In the genomic region with DNA sequence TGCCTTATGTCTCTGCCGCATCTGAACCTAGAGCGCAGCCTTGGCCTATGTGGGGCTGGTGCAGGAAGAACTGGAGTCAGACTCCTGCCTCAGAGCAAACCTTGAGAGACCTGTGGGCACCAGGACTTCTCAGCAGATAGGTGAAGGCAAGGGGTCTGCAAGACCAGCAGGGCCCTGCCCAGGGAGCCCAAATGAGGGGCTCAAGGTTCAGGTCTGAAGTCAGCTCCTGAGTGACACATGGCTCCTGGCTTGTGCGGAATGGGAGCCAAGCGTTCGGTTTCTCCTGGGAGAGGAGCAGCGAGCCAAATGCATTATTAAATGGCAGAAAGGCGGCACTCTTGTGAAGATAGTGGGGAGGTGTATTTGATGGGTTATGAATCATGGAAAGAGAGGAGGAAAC, we compare ENCODE assay signal across 9 mouse cellular contexts. TPM values are rescaled to one million over a fixed set of nuclear protein-coding genes. Genes with fewer than 3 reads are reported as not detected.
DNase-seq lines count a peak whose midpoint lies in the region; ATAC-seq lines count a peak whose summit lies in the region.
"Had no signal": no experiment of that assay in that cellular context is flagged by ENCODE, and none has a peak within 500 bp of the region (broad histone marks: within the 10 kb centered on the region; RNA-seq: fewer than 3 reads in every experiment).

No protein-coding gene starts in this region.

- H3K4me1 ChIP-seq in heart, embryonic 16.5 days (ENCODE audit: control insufficient read depth, insufficient read depth, low read length), result peaks cover 67% of the 10 kb centered on the region
- H3K4me1 ChIP-seq in neural tube, embryonic 13.5 days (replicated peaks), result peaks cover 66% of the 10 kb centered on the region
- peaks cover 38% of the 10 kb centered on the region for H3K4me1 ChIP-seq in neural tube, embryonic 15.5 days
- H3K4me1 ChIP-seq in embryonic facial prominence, embryonic 11.5 days (ENCODE audit: control insufficient read depth, insufficient read depth, low read length), result peaks cover 13% of the 10 kb centered on the region

- no peaks in the 10 kb centered on the region for H3K9me3 ChIP-seq in heart, embryonic 16.5 days (replicated peaks; ENCODE audit: control insufficient read depth, low read length)
- H3K9me3 ChIP-seq in neural tube, embryonic 13.5 days, result no peaks in the 10 kb centered on the region
- no peaks in the 10 kb centered on the region for H3K9me3 ChIP-seq in neural tube, embryonic 15.5 days (replicated peaks)
- H3K9me3 ChIP-seq in embryonic facial prominence, embryonic 11.5 days (replicated peaks; ENCODE audit: control insufficient read depth, low read length), result no peaks in the 10 kb centered on the region
- H3K9me3 ChIP-seq: G1E had no signal

- no peak for ATAC-seq in heart, embryonic 16.5 days (replicated peaks; ENCODE audit: extremely low read depth, insufficient read depth, low FRiP score)
- ATAC-seq in neural tube, embryonic 13.5 days (ENCODE audit: low read depth), result no peak
- ATAC-seq in neural tube, embryonic 15.5 days (ENCODE audit: low FRiP score), result no peak
- no peak for ATAC-seq in embryonic facial prominence, embryonic 11.5 days (replicated peaks; ENCODE audit: insufficient number of reproducible peaks, low FRiP score, low TSS enrichment, low read depth)
- ATAC-seq in megakaryocyte, adult 5-6 weeks (ENCODE audit: poor library complexity, severe bottlenecking), result no peak

- no peak for DNase-seq in heart, postnatal 25 days (ENCODE audit: low spot score)
- no peak for DNase-seq in embryonic facial prominence, embryonic 11.5 days (ENCODE audit: low spot score)
- no peak for DNase-seq in kidney, adult 9 months
- DNase-seq: thymus, adult 2 months had no signal

- peak overlapping the region; percentile 21 for H3K9ac ChIP-seq in heart, embryonic 16.5 days (ENCODE audit: low read length)
- H3K9ac ChIP-seq in neural tube, embryonic 13.5 days, result peak overlapping the region; percentile 26; the same call in 1 of the 2 replicates
- no peak overlapping the region for H3K9ac ChIP-seq in neural tube, embryonic 15.5 days (replicated peaks)
- H3K9ac ChIP-seq in embryonic facial prominence, embryonic 11.5 days (replicated peaks; ENCODE audit: low read length), result no peak overlapping the region; the same call in 1 of the 2 replicates

- H3K36me3 ChIP-seq in heart, embryonic 16.5 days (ENCODE audit: control insufficient read depth, insufficient read depth), result no peaks in the 10 kb centered on the region
- H3K36me3 ChIP-seq in neural tube, embryonic 13.5 days, result no peaks in the 10 kb centered on the region
- no peaks in the 10 kb centered on the region for H3K36me3 ChIP-seq in neural tube, embryonic 15.5 days
- H3K36me3 ChIP-seq in embryonic facial prominence, embryonic 11.5 days (replicated peaks; ENCODE audit: control insufficient read depth, insufficient read depth, low read depth, low read length), result no peaks in the 10 kb centered on the region
- H3K36me3 ChIP-seq: G1E had no signal

- intact Hi-C loops in heart, postnatal 25 days (cut with DNase I), result loop anchor here (2.0 kb wide), 1 partner anchor 16 kb away; no protein-coding TSS in a partner anchor

- no peak overlapping the region for H3K4me3 ChIP-seq in heart, embryonic 16.5 days (ENCODE audit: low read length)
- no peak overlapping the region for H3K4me3 ChIP-seq in neural tube, embryonic 13.5 days
- no peak overlapping the region for H3K4me3 ChIP-seq in neural tube, embryonic 15.5 days (replicated peaks)
- no peak overlapping the region for H3K4me3 ChIP-seq in embryonic facial prominence, embryonic 11.5 days (ENCODE audit: low read depth, low read length)

- peak overlapping the region; percentile 38 for H3K27ac ChIP-seq in heart, embryonic 16.5 days (ENCODE audit: low read length)
- peak overlapping the region; percentile 43; the same call in 1 of the 2 replicates for H3K27ac ChIP-seq in neural tube, embryonic 13.5 days (replicated peaks)
- H3K27ac ChIP-seq in neural tube, embryonic 15.5 days (replicated peaks), result no peak overlapping the region
- peak overlapping the region; percentile 17; the same call in 1 of the 2 replicates for H3K27ac ChIP-seq in embryonic facial prominence, embryonic 11.5 days (replicated peaks; ENCODE audit: low read depth, low read length)

- H3K4me2 ChIP-seq in heart, embryonic 16.5 days (ENCODE audit: low read depth, low read length), result no peak overlapping the region
- no peak overlapping the region for H3K4me2 ChIP-seq in neural tube, embryonic 13.5 days
- H3K4me2 ChIP-seq in neural tube, embryonic 15.5 days, result no peak overlapping the region
- no peak overlapping the region for H3K4me2 ChIP-seq in embryonic facial prominence, embryonic 11.5 days (ENCODE audit: low read depth, low read length)

- no peaks in the 10 kb centered on the region for H3K27me3 ChIP-seq in heart, embryonic 16.5 days (ENCODE audit: control insufficient read depth, insufficient read depth, low read length)
- H3K27me3 ChIP-seq in neural tube, embryonic 13.5 days, result no peaks in the 10 kb centered on the region
- no peaks in the 10 kb centered on the region for H3K27me3 ChIP-seq in neural tube, embryonic 15.5 days (replicated peaks)
- no peaks in the 10 kb centered on the region for H3K27me3 ChIP-seq in embryonic facial prominence, embryonic 11.5 days (ENCODE audit: control insufficient read depth, insufficient read depth, low read length)

- WGBS in heart, embryonic 16.5 days, result 82% methylated on average over 7 of the region's 7 CpGs
- 49% methylated on average over 7 of the region's 7 CpGs for WGBS in neural tube, embryonic 13.5 days
- WGBS in neural tube, embryonic 15.5 days, result 60% methylated on average over 7 of the region's 7 CpGs
- WGBS in embryonic facial prominence, embryonic 11.5 days, result 76% methylated on average over 7 of the region's 7 CpGs

RNA-seq across cellular contexts. Expression of gene Dab2ip, which starts 52.9 kb away (rescaled TPM):
- 27.1 and 32.9 TPM in 2 replicates for polyA plus RNA-seq in heart, embryonic 16.5 days (2015; fragmentation: Nextera tagmentation; extraction: Ambion mirVana)
- total RNA-seq in heart, postnatal 25 days (2021), result 10 to 100 TPM; 46.0 to 52.1 TPM
- polyA plus RNA-seq in neural tube, embryonic 13.5 days (2015; fragmentation: Nextera tagmentation; extraction: Ambion mirVana), result 55.4 and 67.4 TPM in 2 replicates
- 51.5 and 62.4 TPM in 2 replicates for polyA plus RNA-seq in neural tube, embryonic 15.5 days (2015; fragmentation: Nextera tagmentation; extraction: Ambion mirVana)
- polyA plus RNA-seq in embryonic facial prominence, embryonic 11.5 days (2014; fragmentation: Nextera tagmentation; extraction: Ambion mirVana), result 47.8 and 49.5 TPM in 2 replicates
- 3.7 and 4.9 TPM in 2 replicates for total RNA-seq in megakaryocyte, adult 5-6 weeks (2015)
- 2.1 and 2.7 TPM in 2 replicates for total RNA-seq in megakaryocyte, adult 5-6 weeks (2017)

Comparison
In these comparisons a context has a peak if more than half of its experiments do, and no peak if none do; other contexts are left out.
1. H3K9ac ChIP-seq: peak in heart, embryonic 16.5 days (single experiment) and neural tube, embryonic 13.5 days (single experiment); none in neural tube, embryonic 15.5 days (single experiment) and embryonic facial prominence, embryonic 11.5 days (single experiment).